Mouse (Mus musculus) kidney, embryonic 14.5 days (tissue): ENCODE data around the gene Oxct2b. TPM values are rescaled to one million over a fixed set of nuclear protein-coding genes. Genes with fewer than 3 reads are reported as not detected.
"Not testable (repeated sequence)": the region's sequence is repeated elsewhere in the genome, so short reads cannot be mapped to it uniquely, and the experiment has no call there.

Source experiments
- ATAC-seq: fragments of 200-750 bp; cut with Nextera tagmentation; 2 replicates; pipeline ENCODE4 v1.8.0; 2017; ENCODE audit warnings: moderate number of reproducible peaks, mild to moderate bottlenecking, moderate TSS enrichment, moderate library complexity; ENCODE audit not compliant: low FRiP score, low TSS enrichment
- H3K27ac ChIP-seq: fragments of 300-500 bp; sonication (generic); 2 replicates; pipeline ENCODE4 v1.5.1; 2014; ENCODE audit warnings: low read depth, mild to moderate bottlenecking, low read length, moderate library complexity, mixed read lengths
- H3K27me3 ChIP-seq: fragments of 300-500 bp; sonication (generic); 2 replicates; pipeline ENCODE4 v1.6.1; 2014; ENCODE audit warnings: mild to moderate bottlenecking, low read length; ENCODE audit not compliant: control insufficient read depth, insufficient read depth
- H3K36me3 ChIP-seq: fragments of 300-500 bp; sonication (generic); 2 replicates; pipeline ENCODE4 v1.6.1; 2014; ENCODE audit warnings: low read length, mixed read lengths; ENCODE audit not compliant: control insufficient read depth, insufficient read depth
- H3K4me1 ChIP-seq: fragments of 300-500 bp; sonication (generic); 2 replicates; pipeline ENCODE4 v1.6.1; 2014; ENCODE audit warnings: low read length, mixed read lengths; ENCODE audit not compliant: control insufficient read depth, insufficient read depth
- H3K4me2 ChIP-seq: fragments of 300-500 bp; sonication (generic); replicated peaks from 2 replicates; pipeline ENCODE4 v1.6.1; 2014; ENCODE audit warnings: low read depth, mild to moderate bottlenecking, low read length
- H3K4me3 ChIP-seq: fragments of 300-500 bp; sonication (generic); 2 replicates; pipeline ENCODE4 v1.5.1; 2014; ENCODE audit warnings: mild to moderate bottlenecking, low read length
- H3K9ac ChIP-seq: fragments of 300-500 bp; sonication (generic); 2 replicates; pipeline ENCODE4 v1.6.1; 2014; ENCODE audit warnings: low read depth, mild to moderate bottlenecking, low read length, moderate library complexity
- H3K9me3 ChIP-seq: fragments of 300-500 bp; sonication (generic); 2 replicates; pipeline ENCODE4 v1.6.1; 2016; ENCODE audit warnings: low read length; ENCODE audit not compliant: control insufficient read depth
- WGBS: fragments of 180-500 bp; shearing (Covaris S2); extraction: QIAGEN DNeasy Blood & Tissue Kit; methylation state at CpG from one replicate; pipeline ENCODE4 v1.1.7; 2014; 5-methylcytosine and 5-hydroxymethylcytosine counted together
- polyA plus RNA-seq: library from polyadenylated mRNA; unstranded; fragments of >200 nt; fragmentation: Nextera tagmentation; extraction: Ambion mirVana; gene quantifications from 2 replicates; pipeline ENCODE4 v1.2.1, GENCODE M21; 2014

Oxct2b gene
- polyA plus RNA-seq, 1 experiment from 2014 or later: 0.45 TPM

- Histone ChIP-seq H3K27me3 (peaks cover 31% of the 10 kb centered on the region), H3K4me2 (no peak overlapping the region)
- 94% methylated on average over 5 of the region's 5 CpGs for WGBS
Observed at GRCm38 (mm10) chr4:123108056-123108455, 8.0 kb upstream of the Oxct2b start.

GRCm38 (mm10) chr4:123110751-123111150 is 5.3 kb upstream of the Oxct2b start:
- ATAC-seq: no peak
- H3K4me3 ChIP-seq: no peak overlapping the region
- no peak overlapping the region for H3K27ac ChIP-seq
- H3K9ac ChIP-seq: no peak overlapping the region
- H3K4me1 ChIP-seq: no peaks in the 10 kb centered on the region
- 79% methylated on average over 4 of the region's 4 CpGs for WGBS
- no peaks in the 10 kb centered on the region for H3K36me3 ChIP-seq
- H3K9me3 ChIP-seq: no peaks in the 10 kb centered on the region
- H3K4me2 ChIP-seq: no peak overlapping the region
- peaks cover 12% of the 10 kb centered on the region for H3K27me3 ChIP-seq

More at GRCm38 (mm10) chr4:123108056-123108455, 8.0 kb upstream of the Oxct2b start:
- H3K27ac ChIP-seq: no peak overlapping the region
- H3K9ac ChIP-seq: no peak overlapping the region
- ATAC-seq: no peak
- H3K4me1 ChIP-seq: no peaks in the 10 kb centered on the region
- no peak overlapping the region for H3K4me3 ChIP-seq
- no peaks in the 10 kb centered on the region for H3K9me3 ChIP-seq
- no peaks in the 10 kb centered on the region for H3K36me3 ChIP-seq

- not testable (repeated sequence) for H3K27ac ChIP-seq, H3K27me3 ChIP-seq, H3K4me2 ChIP-seq, ATAC-seq, H3K4me3 ChIP-seq, H3K9me3 ChIP-seq, H3K36me3 ChIP-seq, H3K4me1 ChIP-seq, H3K9ac ChIP-seq
- 78% methylated on average over 10 of the region's 10 CpGs for WGBS
Observed at GRCm38 (mm10) chr4:123111275-123111983, 4.6 kb upstream of the Oxct2b start.

GRCm38 (mm10) chr4:123112216-123112764 is 3.8 kb upstream of the Oxct2b start:
- peaks cover 8% of the 10 kb centered on the region; the same call in 1 of the 2 replicates for H3K27me3 ChIP-seq
- WGBS: 79% methylated on average over 8 of the region's 8 CpGs
- no peaks in the 10 kb centered on the region for H3K9me3 ChIP-seq
- H3K4me1 ChIP-seq: no peaks in the 10 kb centered on the region
- no peak overlapping the region for H3K4me2 ChIP-seq
- H3K9ac ChIP-seq: no peak overlapping the region
- ATAC-seq: no peak
- H3K27ac ChIP-seq: no peak overlapping the region
- no peaks in the 10 kb centered on the region for H3K36me3 ChIP-seq
- H3K4me3 ChIP-seq: no peak overlapping the region

- not testable (repeated sequence) for H3K4me2 ChIP-seq, H3K4me3 ChIP-seq, H3K9me3 ChIP-seq, H3K27me3 ChIP-seq, H3K4me1 ChIP-seq, H3K9ac ChIP-seq, H3K27ac ChIP-seq, ATAC-seq, H3K36me3 ChIP-seq
- WGBS: 97% methylated on average over 4 of the region's 4 CpGs
Observed at GRCm38 (mm10) chr4:123114651-123115050, 1.4 kb upstream of the Oxct2b start.

GRCm38 (mm10) chr4:123116640-123117039 is 574 bp downstream of the Oxct2b start:
- not testable (repeated sequence) for H3K9ac ChIP-seq, H3K27me3 ChIP-seq, H3K27ac ChIP-seq, H3K9me3 ChIP-seq, H3K36me3 ChIP-seq, H3K4me1 ChIP-seq
- Histone ChIP-seq H3K4me3 (peak overlapping the region; percentile 31; the same call in 1 of the 2 replicates), H3K4me2 (peak overlapping the region; percentile 52)
- WGBS: 23% methylated on average over 30 of the region's 42 CpGs
- ATAC-seq: peak; percentile 67

GRCm38 (mm10) chr4:123121286-123121685 is 5.2 kb downstream of the Oxct2b start:
- Histone ChIP-seq H3K4me2 (no peak overlapping the region), H3K4me1 (no peaks in the 10 kb centered on the region), H3K27me3 (no peaks in the 10 kb centered on the region), H3K27ac (no peak overlapping the region), H3K9me3 (no peaks in the 10 kb centered on the region), H3K4me3 (no peak overlapping the region), H3K36me3 (peaks cover 14% of the 10 kb centered on the region), H3K9ac (no peak overlapping the region)
- no peak for ATAC-seq
- 82% methylated on average over 2 of the region's 2 CpGs for WGBS

GRCm38 (mm10) chr4:123126626-123127025 is 10.6 kb downstream of the Oxct2b start:
- 97% methylated on average over 7 of the region's 7 CpGs for WGBS
- no peaks in the 10 kb centered on the region for H3K27me3 ChIP-seq
- H3K4me3 ChIP-seq: no peak overlapping the region
- no peak overlapping the region for H3K9ac ChIP-seq
- H3K27ac ChIP-seq: no peak overlapping the region
- peaks cover 65% of the 10 kb centered on the region for H3K36me3 ChIP-seq
- no peaks in the 10 kb centered on the region for H3K4me1 ChIP-seq
- no peak overlapping the region for H3K4me2 ChIP-seq
- no peaks in the 10 kb centered on the region for H3K9me3 ChIP-seq
- no peak for ATAC-seq

- no peak overlapping the region for H3K4me3 ChIP-seq
- no peak for ATAC-seq
- WGBS: 89% methylated on average over 4 of the region's 4 CpGs
- no peak overlapping the region for H3K27ac ChIP-seq
- no peak overlapping the region for H3K9ac ChIP-seq
- H3K9me3 ChIP-seq: no peaks in the 10 kb centered on the region
- no peaks in the 10 kb centered on the region for H3K4me1 ChIP-seq
- H3K36me3 ChIP-seq: peaks cover 70% of the 10 kb centered on the region
- no peak overlapping the region for H3K4me2 ChIP-seq
- no peaks in the 10 kb centered on the region for H3K27me3 ChIP-seq
Observed at GRCm38 (mm10) chr4:123127051-123127450, 11.0 kb downstream of the Oxct2b start.
